Mouse (Mus musculus) hindbrain, embryonic 14.5 days (tissue): ENCODE measurements at regions not wholly inside any gene's neighbourhood (a gene's known extent, or its start where the extent isn't known, plus 50 kb on each side); places are given as distances from the start of the nearest gene placed in this dataset.

Experiments used
- ATAC-seq: fragments of 200-750 bp; cut with Nextera tagmentation; 2 replicates; pipeline ENCODE4 v1.8.0; 2017; ENCODE audit warnings: moderate number of reproducible peaks, mild to moderate bottlenecking, moderate TSS enrichment, moderate library complexity; ENCODE audit not compliant: low FRiP score
- DNase-seq: peaks from one replicate; pipeline ENCODE4 v3.0.0-alpha.2; 2015; ENCODE audit warnings: low spot score
- H3K27ac ChIP-seq: fragments of 300-500 bp; sonication (generic); 2 replicates; pipeline ENCODE4 v1.5.1; 2014; ENCODE audit warnings: mild to moderate bottlenecking, moderate library complexity
- H3K27me3 ChIP-seq: fragments of 300-500 bp; sonication (generic); 2 replicates; pipeline ENCODE4 v1.6.1; 2014; ENCODE audit warnings: mild to moderate bottlenecking, low read length, mixed read lengths; ENCODE audit not compliant: control insufficient read depth, insufficient read depth
- H3K36me3 ChIP-seq: fragments of 300-500 bp; sonication (generic); replicated peaks from 2 replicates; pipeline ENCODE4 v1.6.1; 2014; ENCODE audit not compliant: control insufficient read depth, insufficient read depth
- H3K4me1 ChIP-seq: fragments of 300-500 bp; sonication (generic); replicated peaks from 2 replicates; pipeline ENCODE4 v1.6.1; 2014; ENCODE audit warnings: antibody characterized with exemption, low read length, mixed read lengths; ENCODE audit not compliant: control insufficient read depth, insufficient read depth
- H3K4me2 ChIP-seq: fragments of 300-500 bp; sonication (generic); replicated peaks from 2 replicates; pipeline ENCODE4 v1.6.1; 2014; ENCODE audit warnings: mild to moderate bottlenecking, moderate library complexity
- H3K4me3 ChIP-seq: fragments of 300-500 bp; sonication (generic); replicated peaks from 2 replicates; pipeline ENCODE4 v1.5.1; 2014; ENCODE audit warnings: mild to moderate bottlenecking, low read length
- H3K9ac ChIP-seq: fragments of 300-500 bp; sonication (generic); 2 replicates; pipeline ENCODE4 v1.6.1; 2014
- H3K9me3 ChIP-seq: fragments of 300-500 bp; sonication (generic); 2 replicates; pipeline ENCODE4 v1.6.1; 2016; ENCODE audit warnings: low read length; ENCODE audit not compliant: control insufficient read depth
- WGBS: fragments of 180-500 bp; shearing (Covaris S2); extraction: QIAGEN DNeasy Blood & Tissue Kit; methylation state at CpG from one replicate; pipeline ENCODE4 v1.1.7; 2014; 5-methylcytosine and 5-hydroxymethylcytosine counted together

DNA sequence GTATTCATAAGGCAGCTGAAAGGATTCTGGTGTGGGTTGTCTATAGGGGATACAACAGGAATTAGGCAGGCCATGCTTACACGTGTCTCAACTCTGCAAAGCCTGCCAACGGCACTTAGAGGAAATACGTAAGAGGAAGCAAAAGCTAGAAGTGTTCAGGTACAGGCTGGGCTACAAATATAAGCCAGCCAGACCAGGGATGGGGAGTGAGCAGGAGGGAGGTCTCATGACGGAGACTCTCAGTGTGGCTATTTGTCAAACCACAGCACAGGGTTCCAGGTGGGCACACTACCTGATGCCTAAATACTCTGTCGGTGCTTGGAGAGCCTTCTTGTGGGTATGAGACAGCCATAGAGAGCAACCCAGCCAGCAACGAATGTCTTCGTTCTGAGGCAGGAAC lies 210.1 kb downstream of the Zfp36l1 start:
- Histone ChIP-seq H3K9ac (no peak overlapping the region), H3K4me2 (no peak overlapping the region), H3K27me3 (no peaks in the 10 kb centered on the region), H3K9me3 (no peaks in the 10 kb centered on the region), H3K27ac (peak overlapping the region; percentile 63; the same call in 1 of the 2 replicates), H3K4me3 (no peak overlapping the region), H3K36me3 (no peaks in the 10 kb centered on the region), H3K4me1 (peaks cover 3% of the 10 kb centered on the region; the same call in 1 of the 2 replicates)
- DNase-seq: no peak
- ATAC-seq: no peak
- 71% methylated on average over 7 of the region's 7 CpGs for WGBS

- no peaks in the 10 kb centered on the region for H3K27me3 ChIP-seq
- no peaks in the 10 kb centered on the region for H3K9me3 ChIP-seq
- H3K36me3 ChIP-seq: no peaks in the 10 kb centered on the region
- H3K9ac ChIP-seq: no peak overlapping the region
- H3K27ac ChIP-seq: peak overlapping the region; percentile 63; the same call in 1 of the 2 replicates
- 54% methylated on average over 7 of the region's 7 CpGs for WGBS
- no peak overlapping the region for H3K4me3 ChIP-seq
- ATAC-seq: no peak
- DNase-seq: no peak
- H3K4me2 ChIP-seq: no peak overlapping the region
- peaks cover 3% of the 10 kb centered on the region; the same call in 1 of the 2 replicates for H3K4me1 ChIP-seq
Measured at GRCm38 (mm10) chr12:79902163-79902562, 210.7 kb downstream of the Zfp36l1 start.

- Histone ChIP-seq H3K27me3 (no peaks in the 10 kb centered on the region), H3K9ac (no peak overlapping the region), H3K4me1 (peaks cover 22% of the 10 kb centered on the region), H3K4me2 (no peak overlapping the region), H3K4me3 (no peak overlapping the region), H3K27ac (no peak overlapping the region), H3K9me3 (no peaks in the 10 kb centered on the region), H3K36me3 (no peaks in the 10 kb centered on the region)
- no peak for DNase-seq
- ATAC-seq: no peak
- WGBS: 18% methylated on average over 12 of the region's 12 CpGs
Measured at GRCm38 (mm10) chr12:79898198-79898930, 214.4 kb downstream of the Zfp36l1 start.

DNA sequence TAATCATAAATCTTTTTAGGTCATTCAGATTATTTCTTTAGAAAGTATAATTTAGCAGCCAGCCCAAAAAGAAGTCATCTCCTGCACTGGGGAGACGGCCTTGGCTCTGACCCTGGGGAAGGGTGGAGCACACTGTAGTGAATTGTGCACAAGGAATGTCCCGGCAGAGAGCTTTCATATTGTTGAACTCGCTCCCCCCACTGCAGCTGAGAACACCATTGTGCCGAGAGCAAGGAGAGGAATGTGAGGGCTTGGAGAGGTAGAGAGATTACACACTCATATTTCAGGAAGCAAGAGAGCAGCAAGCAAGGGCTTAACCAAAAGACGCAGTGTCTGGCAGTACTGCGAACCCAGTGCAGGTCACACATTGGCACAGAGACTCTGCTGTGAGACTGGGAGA lies 216.8 kb downstream of the Zfp36l1 start:
- H3K27me3 ChIP-seq: no peaks in the 10 kb centered on the region
- H3K36me3 ChIP-seq: no peaks in the 10 kb centered on the region
- no peaks in the 10 kb centered on the region for H3K9me3 ChIP-seq
- peak overlapping the region; percentile 47; the same call in 1 of the 2 replicates for H3K27ac ChIP-seq
- H3K4me1 ChIP-seq: peaks cover 18% of the 10 kb centered on the region
- no peak overlapping the region for H3K4me3 ChIP-seq
- WGBS: 22% methylated on average over 6 of the region's 6 CpGs
- no peak overlapping the region for H3K4me2 ChIP-seq
- DNase-seq (no peak), ATAC-seq (no peak)
- H3K9ac ChIP-seq: no peak overlapping the region

DNA sequence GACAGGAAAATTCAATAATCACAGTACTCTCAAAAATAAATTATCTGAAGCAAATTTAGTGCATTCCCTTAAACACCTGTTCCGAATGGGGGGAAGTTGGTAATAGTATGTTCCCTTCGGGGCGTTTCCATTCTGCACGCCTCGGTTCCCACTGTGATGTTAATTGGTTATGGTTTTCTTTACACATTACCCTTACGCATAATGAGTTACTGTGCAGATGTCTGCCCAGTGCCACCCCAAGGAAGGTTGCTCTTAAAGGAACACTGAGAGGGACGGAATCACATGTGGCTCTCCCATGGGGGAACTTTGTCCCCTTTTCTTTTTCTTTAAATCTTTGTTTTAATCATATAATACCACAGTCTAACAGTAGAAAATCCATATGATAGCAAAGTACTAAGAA lies 217.5 kb downstream of the Zfp36l1 start:
- no peaks in the 10 kb centered on the region for H3K27me3 ChIP-seq
- no peaks in the 10 kb centered on the region for H3K9me3 ChIP-seq
- H3K4me1 ChIP-seq: peaks cover 18% of the 10 kb centered on the region
- DNase-seq (no peak), ATAC-seq (peak; percentile 73)
- H3K27ac ChIP-seq: no peak overlapping the region
- H3K4me2 ChIP-seq: no peak overlapping the region
- no peak overlapping the region for H3K4me3 ChIP-seq
- no peak overlapping the region for H3K9ac ChIP-seq
- 16% methylated on average over 7 of the region's 7 CpGs for WGBS
- no peaks in the 10 kb centered on the region for H3K36me3 ChIP-seq

GRCm38 (mm10) chr12:79892871-79893270 lies 219.9 kb downstream of the Zfp36l1 start:
- H3K4me2 ChIP-seq: no peak overlapping the region
- no peaks in the 10 kb centered on the region for H3K36me3 ChIP-seq
- H3K4me1 ChIP-seq: peaks cover 18% of the 10 kb centered on the region
- DNase-seq (no peak), ATAC-seq (no peak)
- no peaks in the 10 kb centered on the region for H3K27me3 ChIP-seq
- WGBS: 91% methylated on average over 8 of the region's 8 CpGs
- H3K4me3 ChIP-seq: no peak overlapping the region
- no peak overlapping the region for H3K9ac ChIP-seq
- H3K27ac ChIP-seq: no peak overlapping the region
- no peaks in the 10 kb centered on the region for H3K9me3 ChIP-seq

GRCm38 (mm10) chr12:79891942-79892341 lies 220.9 kb downstream of the Zfp36l1 start:
- Histone ChIP-seq H3K27me3 (no peaks in the 10 kb centered on the region), H3K4me3 (no peak overlapping the region), H3K4me1 (peaks cover 18% of the 10 kb centered on the region), H3K4me2 (no peak overlapping the region), H3K9ac (no peak overlapping the region), H3K36me3 (no peaks in the 10 kb centered on the region), H3K27ac (no peak overlapping the region), H3K9me3 (no peaks in the 10 kb centered on the region)
- DNase-seq (no peak), ATAC-seq (no peak)
- 62% methylated on average over 4 of the region's 4 CpGs for WGBS

- Histone ChIP-seq H3K4me1 (peaks cover 13% of the 10 kb centered on the region), H3K36me3 (no peaks in the 10 kb centered on the region), H3K4me3 (no peak overlapping the region), H3K4me2 (no peak overlapping the region), H3K9me3 (no peaks in the 10 kb centered on the region), H3K9ac (no peak overlapping the region), H3K27ac (no peak overlapping the region), H3K27me3 (no peaks in the 10 kb centered on the region)
- DNase-seq (no peak), ATAC-seq (no peak; the same call in 1 of the 2 replicates)
- 24% methylated on average over 4 of the region's 4 CpGs for WGBS
Measured at GRCm38 (mm10) chr12:79890887-79891286, 221.9 kb downstream of the Zfp36l1 start.

DNA sequence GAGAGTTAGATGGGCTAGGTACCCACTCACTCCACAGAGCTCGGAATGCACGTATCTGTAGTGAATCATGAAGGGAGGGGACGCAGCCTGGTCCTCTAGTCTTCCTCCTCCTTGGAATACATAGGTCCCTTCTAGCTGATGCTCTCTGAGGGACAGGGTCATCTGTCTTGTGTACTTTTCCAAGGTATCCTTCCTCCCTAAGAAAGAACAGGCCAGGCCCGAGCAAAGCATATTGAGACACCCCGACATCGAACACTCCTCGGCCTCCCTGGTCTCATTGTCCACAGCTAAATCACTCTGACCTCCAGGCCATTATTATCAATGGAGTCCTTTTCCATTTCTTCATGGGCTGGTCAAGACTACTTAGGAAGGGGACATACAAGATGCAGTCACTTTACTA lies 222.5 kb downstream of the Zfp36l1 start:
- DNase-seq (no peak), ATAC-seq (no peak)
- no peaks in the 10 kb centered on the region for H3K36me3 ChIP-seq
- no peak overlapping the region for H3K9ac ChIP-seq
- H3K4me3 ChIP-seq: no peak overlapping the region
- H3K4me1 ChIP-seq: peaks cover 7% of the 10 kb centered on the region
- 90% methylated on average over 7 of the region's 7 CpGs for WGBS
- no peaks in the 10 kb centered on the region for H3K27me3 ChIP-seq
- no peak overlapping the region for H3K27ac ChIP-seq
- no peaks in the 10 kb centered on the region for H3K9me3 ChIP-seq
- no peak overlapping the region for H3K4me2 ChIP-seq

- WGBS: 91% methylated on average over 4 of the region's 4 CpGs
- no peak overlapping the region for H3K27ac ChIP-seq
Measured at GRCm38 (mm10) chr12:79888812-79889211, 224.0 kb downstream of the Zfp36l1 start.

More at GRCm38 (mm10) chr12:79888812-79889211, 224.0 kb downstream of the Zfp36l1 start:
- H3K4me1 ChIP-seq: no peaks in the 10 kb centered on the region
- H3K9ac ChIP-seq: no peak overlapping the region
- DNase-seq (no peak), ATAC-seq (no peak)
- H3K27me3 ChIP-seq: no peaks in the 10 kb centered on the region
- no peak overlapping the region for H3K4me2 ChIP-seq
- no peak overlapping the region for H3K4me3 ChIP-seq
- H3K36me3 ChIP-seq: no peaks in the 10 kb centered on the region
- H3K9me3 ChIP-seq: no peaks in the 10 kb centered on the region
